Mouse (Mus musculus) MEL (cell line): Measurements from ENCODE around the gene Adap1. TPM values are rescaled to one million over a fixed set of nuclear protein-coding genes. Genes with fewer than 3 reads are reported as not detected.
A peak's percentile ranks its signal among the peaks of the same experiment; 100 is the strongest.

Experiments
- DNase-seq: peaks from one replicate; pipeline ENCODE4 v3.0.0; 2011; ENCODE audit warnings: low read depth, low spot score
- H3K27ac ChIP-seq: 2 replicates; pipeline ENCODE4 v1.5.1; 2012; ENCODE audit warnings: low read depth, mild to moderate bottlenecking, control low read depth, low read length, moderate library complexity; ENCODE audit not compliant: control insufficient read depth
- H3K27me3 ChIP-seq, 2 experiments: fragments of 150-350 bp in 1 of 2; sonication (generic) in 1 of 2; 2 replicates each; pipeline ENCODE4 v1.6.1; 2012; ENCODE audit warnings: low read length in 2 of 2, mild to moderate bottlenecking in 2 of 2, improper control_type of control experiment in 1 of 2, moderate library complexity in 1 of 2; ENCODE audit not compliant: insufficient read depth in 2 of 2, control insufficient read depth in 1 of 2
- H3K36me3 ChIP-seq, 2 experiments: 2 replicates each; pipeline ENCODE4 v1.6.1; 2012 to 2014; ENCODE audit warnings: low read length in 2 of 2, improper control_type of control experiment in 1 of 2, inconsistent platforms in 1 of 2, mild to moderate bottlenecking in 1 of 2; ENCODE audit not compliant: insufficient read depth in 2 of 2, control insufficient read depth in 1 of 2
- H3K4me1 ChIP-seq, 2 experiments: fragments of 150-350 bp in 1 of 2; sonication (generic) in 1 of 2; 2 replicates each; pipeline ENCODE4 v1.6.1; 2012; ENCODE audit warnings: low read length in 2 of 2, improper control_type of control experiment in 1 of 2, mild to moderate bottlenecking in 1 of 2; ENCODE audit not compliant: insufficient read depth in 2 of 2, control insufficient read depth in 1 of 2
- H3K4me3 ChIP-seq, 2 experiments: fragments of 150-350 bp in 1 of 2; sonication (generic) in 1 of 2; 2 replicates each; pipeline ENCODE4 v1.5.1; 2012; ENCODE audit warnings: low read depth in 2 of 2, low read length in 2 of 2, mild to moderate bottlenecking in 2 of 2, moderate library complexity in 2 of 2, control low read depth in 1 of 2, improper control_type of control experiment in 1 of 2; ENCODE audit not compliant: control insufficient read depth in 1 of 2, insufficient read depth in 1 of 2
- H3K79me2 ChIP-seq: 2 replicates; pipeline ENCODE4 v1.6.1; 2012; ENCODE audit warnings: mild to moderate bottlenecking, low read length, moderate library complexity; ENCODE audit not compliant: control insufficient read depth, poor library complexity, insufficient read depth
- H3K9ac ChIP-seq: 2 replicates; pipeline ENCODE4 v1.6.1; 2012; ENCODE audit warnings: low read depth, mild to moderate bottlenecking, control low read depth, low read length, moderate library complexity; ENCODE audit not compliant: control insufficient read depth, poor library complexity, severe bottlenecking
- H3K9me3 ChIP-seq: fragments of 150-350 bp; sonication (generic); replicated peaks from 2 replicates; pipeline ENCODE4 v1.6.1; 2012; ENCODE audit warnings: mild to moderate bottlenecking, low read length, improper control_type of control experiment, moderate library complexity; ENCODE audit not compliant: insufficient read depth
- BHLHE40 ChIP-seq: IDR thresholded peaks from 2 replicates; pipeline ENCODE4 v1.6.1; 2012; ENCODE audit warnings: low read depth, mild to moderate bottlenecking, inconsistent platforms, low read length, improper control_type of control experiment, borderline replicate concordance
- CHD1 ChIP-seq: IDR thresholded peaks from 2 replicates; pipeline ENCODE4 v1.6.1; 2012; ENCODE audit warnings: low read depth, mild to moderate bottlenecking, inconsistent platforms, low read length, improper control_type of control experiment
- CTCF ChIP-seq, 3 experiments: IDR thresholded peaks in 2 of 3; conservative IDR thresholded peaks in 1 of 3; 2 replicates each; pipeline ENCODE4 v1.5.1; 2011 to 2012; ENCODE audit warnings: low read length in 3 of 3, low read depth in 2 of 3, mild to moderate bottlenecking in 2 of 3, improper control_type of control experiment in 1 of 3, inconsistent platforms in 1 of 3, mixed read lengths in 1 of 3, moderate library complexity in 1 of 3; ENCODE audit not compliant: control insufficient read depth in 1 of 3, insufficient read depth in 1 of 3, poor library complexity in 1 of 3, severe bottlenecking in 1 of 3
- E2F4 ChIP-seq: IDR thresholded peaks from 2 replicates; pipeline ENCODE4 v1.6.1; 2011; ENCODE audit warnings: low read depth, low read length, improper control_type of control experiment, borderline replicate concordance
- ELF1 ChIP-seq: IDR thresholded peaks from 2 replicates; pipeline ENCODE4 v1.6.1; 2014; ENCODE audit warnings: low read depth, mild to moderate bottlenecking, inconsistent platforms, low read length, improper control_type of control experiment, moderate library complexity
- EP300 ChIP-seq, 2 experiments: IDR thresholded peaks; 2 replicates each; pipeline ENCODE4 v1.6.1; 2011; ENCODE audit warnings: improper control_type of control experiment in 2 of 2, low read length in 2 of 2, low read depth in 1 of 2, mild to moderate bottlenecking in 1 of 2
- ETS1 ChIP-seq: IDR thresholded peaks from 2 replicates; pipeline ENCODE4 v1.6.1; 2012; ENCODE audit warnings: low read depth, mild to moderate bottlenecking, inconsistent platforms, low read length, improper control_type of control experiment, moderate library complexity
- GABPA ChIP-seq: IDR thresholded peaks from 2 replicates; pipeline ENCODE4 v1.6.1; 2012; ENCODE audit warnings: low read depth, mild to moderate bottlenecking, inconsistent platforms, low read length, improper control_type of control experiment, moderate library complexity
- HCFC1 ChIP-seq: IDR thresholded peaks from 2 replicates; pipeline ENCODE4 v1.6.1; 2012; ENCODE audit warnings: low read depth, mild to moderate bottlenecking, inconsistent platforms, low read length, improper control_type of control experiment, moderate library complexity
- JUND ChIP-seq: IDR thresholded peaks from 2 replicates; pipeline ENCODE4 v1.6.1; 2011; ENCODE audit warnings: low read depth, mild to moderate bottlenecking, improper control_type of control experiment, low read length
- MAFK ChIP-seq: IDR thresholded peaks from 2 replicates; pipeline ENCODE4 v1.6.1; 2011; ENCODE audit warnings: low read depth, mild to moderate bottlenecking, low read length, improper control_type of control experiment, borderline replicate concordance
- MAZ ChIP-seq: IDR thresholded peaks from 2 replicates; pipeline ENCODE4 v1.6.1; 2012; ENCODE audit warnings: low read depth, mild to moderate bottlenecking, inconsistent platforms, low read length, improper control_type of control experiment
- MEF2A ChIP-seq: IDR thresholded peaks from 2 replicates; pipeline ENCODE4 v1.6.1; 2014; ENCODE audit warnings: low read depth, mild to moderate bottlenecking, inconsistent platforms, low read length, improper control_type of control experiment; ENCODE audit not compliant: poor library complexity, insufficient replicate concordance, severe bottlenecking; ENCODE audit errors: extremely low read depth
- MXI1 ChIP-seq: IDR thresholded peaks from 2 replicates; pipeline ENCODE4 v1.6.1; 2011; ENCODE audit warnings: mild to moderate bottlenecking, low read depth, low read length, improper control_type of control experiment
- MYB ChIP-seq: IDR thresholded peaks from 2 replicates; pipeline ENCODE4 v1.6.1; 2011; ENCODE audit warnings: mild to moderate bottlenecking, low read depth, low read length, improper control_type of control experiment
- MYC ChIP-seq: IDR thresholded peaks from 2 replicates; pipeline ENCODE4 v1.6.1; 2011; ENCODE audit warnings: low read depth, mild to moderate bottlenecking, low read length, improper control_type of control experiment, moderate library complexity
- NRF1 ChIP-seq: IDR thresholded peaks from 2 replicates; pipeline ENCODE4 v1.6.1; 2014; ENCODE audit warnings: low read depth, mild to moderate bottlenecking, inconsistent platforms, low read length, improper control_type of control experiment, moderate library complexity; ENCODE audit not compliant: poor library complexity, insufficient read depth, severe bottlenecking
- POLR2A ChIP-seq, 2 experiments: IDR thresholded peaks; 2 replicates each; pipeline ENCODE4 v1.6.1; 2011 to 2012; ENCODE audit warnings: low read length in 2 of 2, mild to moderate bottlenecking in 2 of 2, control low read depth in 1 of 2, improper control_type of control experiment in 1 of 2, low read depth in 1 of 2, moderate library complexity in 1 of 2; ENCODE audit not compliant: control insufficient read depth in 1 of 2, insufficient read depth in 1 of 2, poor library complexity in 1 of 2
- POLR2AphosphoS2 ChIP-seq: IDR thresholded peaks from 2 replicates; pipeline ENCODE4 v1.6.1; 2011; ENCODE audit warnings: low read length, improper control_type of control experiment
- RAD21 ChIP-seq: IDR thresholded peaks from 2 replicates; pipeline ENCODE4 v1.6.1; 2011; ENCODE audit warnings: mild to moderate bottlenecking, low read depth, low read length, improper control_type of control experiment
- SIN3A ChIP-seq: IDR thresholded peaks from 2 replicates; pipeline ENCODE4 v1.6.1; 2012; ENCODE audit warnings: low read length, improper control_type of control experiment, inconsistent platforms
- SMC3 ChIP-seq: IDR thresholded peaks from 2 replicates; pipeline ENCODE4 v1.6.1; 2011; ENCODE audit warnings: low read depth, low read length, improper control_type of control experiment
- TAL1 ChIP-seq: IDR thresholded peaks from 2 replicates; pipeline ENCODE4 v1.6.1; 2012; ENCODE audit warnings: mild to moderate bottlenecking, inconsistent platforms, low read length, moderate library complexity, mixed read lengths
- TBP ChIP-seq: IDR thresholded peaks from 2 replicates; pipeline ENCODE4 v1.8.0; 2011; ENCODE audit warnings: low read depth, low read length, improper control_type of control experiment
- TCF12 ChIP-seq: IDR thresholded peaks from 2 replicates; pipeline ENCODE4 v1.6.1; 2014; ENCODE audit warnings: low read depth, mild to moderate bottlenecking, inconsistent platforms, low read length, improper control_type of control experiment, moderate library complexity
- UBTF ChIP-seq: IDR thresholded peaks from 2 replicates; pipeline ENCODE4 v1.6.1; 2012; ENCODE audit warnings: low read depth, mild to moderate bottlenecking, inconsistent platforms, low read length, improper control_type of control experiment, moderate library complexity, borderline replicate concordance; ENCODE audit not compliant: insufficient read depth
- USF1 ChIP-seq: IDR thresholded peaks from 2 replicates; pipeline ENCODE4 v1.6.1; 2014; ENCODE audit warnings: low read depth, mild to moderate bottlenecking, inconsistent platforms, low read length, improper control_type of control experiment, moderate library complexity
- USF2 ChIP-seq, 2 experiments: IDR thresholded peaks; 2 replicates each; pipeline ENCODE4 v1.6.1; 2011 to 2012; ENCODE audit warnings: improper control_type of control experiment in 2 of 2, low read length in 2 of 2, borderline replicate concordance in 1 of 2, inconsistent platforms in 1 of 2, low read depth in 1 of 2, mild to moderate bottlenecking in 1 of 2; ENCODE audit not compliant: insufficient read depth in 1 of 2
- ZKSCAN1 ChIP-seq: IDR thresholded peaks from 2 replicates; pipeline ENCODE4 v1.6.1; 2012; ENCODE audit warnings: low read depth, mild to moderate bottlenecking, inconsistent platforms, low read length, improper control_type of control experiment, moderate library complexity
- ZNF384 ChIP-seq: IDR thresholded peaks from 2 replicates; pipeline ENCODE4 v1.6.1; 2012; ENCODE audit warnings: low read depth, mild to moderate bottlenecking, inconsistent platforms, low read length, improper control_type of control experiment
- polyA plus RNA-seq, 2 experiments: library from polyadenylated mRNA; stranded (reverse) in 1 of 2; unstranded in 1 of 2; fragments of >175 nt in 1 of 2; fragments of >200 nt in 1 of 2; gene quantifications; 2 replicates each; pipeline versions ENCODE4 v1.2.1 to v1.2.4; 2012; ENCODE audit warnings: low replicate concordance in 2 of 2, low read depth in 1 of 2; ENCODE audit not compliant: insufficient read length in 2 of 2, insufficient read depth in 1 of 2, missing spikeins in 1 of 2
- total RNA-seq: library from RNA; depleted of rRNA; stranded (reverse); fragments of 300-350 nt; gene quantifications from 2 replicates; pipeline ENCODE4 v1.2.3, GENCODE M21; 2012

The Adap1 gene
- total and polyA plus RNA-seq, 3 experiments, result 52.9 to 59.8 TPM; not detected in 1

GRCm38 (mm10) chr5:139324045-139324491 lies 1.4 kb downstream of the Adap1 start:
- H3K9ac ChIP-seq, result peak overlapping the region; percentile 80
- H3K4me1 ChIP-seq, result peaks cover 3 to 27% of the 10 kb centered on the region in 2 experiments; a peak in 3 of 4 replicates
- H3K27ac ChIP-seq, result no peak overlapping the region
- H3K36me3 ChIP-seq, result peaks cover 0 to 4% of the 10 kb centered on the region in 2 experiments; a peak in 2 of 4 replicates
- no peaks in the 10 kb centered on the region for H3K27me3 ChIP-seq
- TF ChIP-seq SMC3 (no peak), MAZ (no peak), GABPA (no peak), USF2 (IDR thresholded peaks at IDR 0.05; ENCODE audit: borderline replicate concordance in 1 of 2, insufficient read depth in 1 of 2, low read depth in 1 of 2, low read length in 2 of 2) (no peak), POLR2A (IDR thresholded peaks at IDR 0.05; ENCODE audit: control insufficient read depth in 1 of 2, insufficient read depth in 1 of 2, low read depth in 1 of 2, low read length in 2 of 2, poor library complexity in 1 of 2) (no peak), ELF1 (no peak), MEF2A (no peak), POLR2AphosphoS2 (no peak), MAFK (no peak), ZKSCAN1 (no peak), MXI1 (no peak), SIN3A (no peak), NRF1 (no peak), JUND (no peak), CTCF (IDR thresholded peaks at IDR 0.05 in 2 of 3, conservative IDR thresholded peaks at IDR 0.05 in 1 of 3; ENCODE audit: control insufficient read depth in 1 of 3, insufficient read depth in 1 of 3, low read depth in 2 of 3, low read length in 3 of 3, poor library complexity in 1 of 3, severe bottlenecking in 1 of 3) (no peak), HCFC1 (no peak), TAL1 (no peak)
- H3K4me3 ChIP-seq, result peak overlapping the region; percentile 63 to 80; a peak in 3 of 4 replicates
- peak; percentile 16 for DNase-seq
- H3K9me3 ChIP-seq, result no peaks in the 10 kb centered on the region
- H3K79me2 ChIP-seq, result peaks cover 14% of the 10 kb centered on the region

DNA sequence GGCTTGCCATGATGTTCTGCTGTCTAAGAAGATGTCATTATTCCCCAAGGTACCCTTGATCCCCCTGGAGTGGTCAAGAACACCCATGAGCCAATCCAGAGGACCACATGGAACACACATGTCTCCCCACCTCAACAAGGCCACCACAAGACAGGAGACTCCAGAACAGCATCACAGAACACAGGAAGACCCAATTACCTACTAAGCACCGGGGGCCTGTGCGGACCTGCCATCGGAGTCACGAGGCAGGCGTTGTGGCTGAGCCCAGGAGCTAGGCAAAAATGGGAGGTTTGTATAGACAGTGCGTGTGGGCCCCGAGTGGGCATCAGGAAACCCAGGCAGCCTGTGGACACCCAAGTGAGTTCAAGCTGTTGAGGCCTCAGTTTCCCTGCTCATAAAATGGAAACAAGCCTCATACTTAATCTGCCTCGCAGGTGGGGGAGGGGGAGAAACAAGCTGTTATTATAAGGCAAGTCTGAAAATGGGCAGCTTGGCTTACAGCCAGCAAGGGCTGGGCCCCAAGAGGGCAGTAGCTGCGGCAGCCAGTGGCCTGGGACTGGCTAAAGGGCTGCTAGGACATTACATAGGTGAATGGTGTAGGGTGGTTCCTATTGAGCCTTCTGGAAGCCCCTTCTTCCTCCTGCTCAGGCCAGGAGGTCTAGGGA lies 2.0 kb downstream of the Adap1 start:
- peaks cover 14% of the 10 kb centered on the region for H3K79me2 ChIP-seq
- peaks cover 0 to 4% of the 10 kb centered on the region in 2 experiments; a peak in 2 of 4 replicates for H3K36me3 ChIP-seq
- no peak overlapping the region for H3K27ac ChIP-seq
- no peaks in the 10 kb centered on the region for H3K27me3 ChIP-seq
- no peaks in the 10 kb centered on the region for H3K9me3 ChIP-seq
- no peak for DNase-seq
- H3K9ac ChIP-seq, result no peak overlapping the region
- H3K4me1 ChIP-seq, result peaks cover 3 to 27% of the 10 kb centered on the region in 2 experiments; a peak in 3 of 4 replicates
- H3K4me3 ChIP-seq, result no peak overlapping the region
- TF ChIP-seq ELF1 (no peak), ETS1 (no peak), MXI1 (no peak), CHD1 (no peak), TAL1 (no peak), E2F4 (no peak), MYB (no peak), ZNF384 (no peak), POLR2A (IDR thresholded peaks at IDR 0.05; ENCODE audit: control insufficient read depth in 1 of 2, insufficient read depth in 1 of 2, low read depth in 1 of 2, low read length in 2 of 2, poor library complexity in 1 of 2) (no peak), UBTF (no peak), RAD21 (no peak), MYC (no peak), USF1 (no peak), EP300 (IDR thresholded peaks at IDR 0.05; ENCODE audit: low read depth in 1 of 2, low read length in 2 of 2) (no peak), BHLHE40 (no peak), TCF12 (no peak), MAZ (no peak), TBP (no peak)
